Mouse (Mus musculus) neural tube, embryonic 15.5 days (tissue): ENCODE measurements at regions not wholly inside any gene's neighbourhood (a gene's known extent, or its start where the extent isn't known, plus 50 kb on each side); places are given as distances from the start of the nearest gene placed in this dataset.

Source experiments
- ATAC-seq: fragments of 200-750 bp; cut with Nextera tagmentation; 2 replicates; pipeline ENCODE4 v1.8.0; 2017; ENCODE audit warnings: mild to moderate bottlenecking, moderate TSS enrichment, moderate library complexity; ENCODE audit not compliant: low FRiP score
- H3K27ac ChIP-seq: fragments of 300-500 bp; sonication (generic); replicated peaks from 2 replicates; pipeline ENCODE4 v1.5.1; 2015; ENCODE audit warnings: mild to moderate bottlenecking, inconsistent platforms
- H3K27me3 ChIP-seq: fragments of 300-500 bp; sonication (generic); replicated peaks from 2 replicates; pipeline ENCODE4 v1.6.1; 2015; ENCODE audit warnings: inconsistent platforms
- H3K36me3 ChIP-seq: fragments of 300-500 bp; sonication (generic); 2 replicates; pipeline ENCODE4 v1.6.1; 2015; ENCODE audit warnings: inconsistent platforms
- H3K4me1 ChIP-seq: fragments of 300-500 bp; sonication (generic); 2 replicates; pipeline ENCODE4 v1.6.1; 2015; ENCODE audit warnings: inconsistent platforms
- H3K4me2 ChIP-seq: fragments of 300-500 bp; sonication (generic); 2 replicates; pipeline ENCODE4 v1.6.1; 2015; ENCODE audit warnings: inconsistent platforms, mild to moderate bottlenecking, moderate library complexity
- H3K4me3 ChIP-seq: fragments of 300-500 bp; sonication (generic); replicated peaks from 2 replicates; pipeline ENCODE4 v1.5.1; 2015; ENCODE audit warnings: mild to moderate bottlenecking, inconsistent platforms
- H3K9ac ChIP-seq: fragments of 300-500 bp; sonication (generic); replicated peaks from 2 replicates; pipeline ENCODE4 v1.6.1; 2015; ENCODE audit warnings: mild to moderate bottlenecking, inconsistent platforms
- H3K9me3 ChIP-seq: fragments of 300-500 bp; sonication (generic); replicated peaks from 2 replicates; pipeline ENCODE4 v1.6.1; 2016; ENCODE audit warnings: inconsistent platforms
- WGBS: fragments of 180-500 bp; shearing (Covaris S2); methylation state at CpG from one replicate; pipeline ENCODE4 v1.1.7; 2015; ENCODE audit warnings: mixed read lengths; 5-methylcytosine and 5-hydroxymethylcytosine counted together

DNA sequence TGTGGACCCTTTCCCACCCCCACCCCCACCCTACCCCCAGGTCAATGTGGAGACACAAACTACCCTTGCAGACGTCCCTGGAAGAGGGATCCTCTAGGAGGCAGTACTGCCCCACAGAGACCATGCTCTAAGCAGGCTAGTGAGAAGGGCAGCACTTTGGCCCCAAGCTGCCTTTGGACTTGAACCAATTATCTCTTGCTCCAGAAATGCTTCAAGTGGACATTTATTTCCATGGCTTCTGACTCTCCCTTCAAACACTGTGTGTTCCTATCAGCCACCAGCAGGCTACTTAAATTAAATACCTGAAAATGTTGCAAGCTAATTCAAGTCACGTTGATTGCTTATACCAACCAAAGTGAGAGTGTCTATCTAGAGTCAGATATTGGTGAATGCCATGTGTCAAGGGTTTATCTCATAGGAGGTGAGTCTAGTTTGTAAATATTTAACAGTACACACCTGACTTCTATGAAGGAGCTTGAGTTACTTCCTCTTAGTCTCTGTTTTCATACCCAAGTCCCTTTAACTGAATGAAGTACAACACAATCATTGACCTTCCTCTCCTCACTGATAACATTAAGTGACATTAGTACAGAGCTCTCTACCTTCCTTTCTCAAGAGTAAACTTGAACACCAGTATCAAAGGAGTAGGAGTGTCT lies 435.7 kb downstream of the Efnb2 start:
- Histone ChIP-seq H3K9ac (no peak overlapping the region), H3K27me3 (no peaks in the 10 kb centered on the region), H3K4me1 (no peaks in the 10 kb centered on the region), H3K9me3 (no peaks in the 10 kb centered on the region), H3K4me2 (no peak overlapping the region), H3K27ac (no peak overlapping the region), H3K36me3 (no peaks in the 10 kb centered on the region), H3K4me3 (no peak overlapping the region)
- 70% methylated on average over 2 of the region's 2 CpGs for WGBS
- ATAC-seq = no peak

DNA sequence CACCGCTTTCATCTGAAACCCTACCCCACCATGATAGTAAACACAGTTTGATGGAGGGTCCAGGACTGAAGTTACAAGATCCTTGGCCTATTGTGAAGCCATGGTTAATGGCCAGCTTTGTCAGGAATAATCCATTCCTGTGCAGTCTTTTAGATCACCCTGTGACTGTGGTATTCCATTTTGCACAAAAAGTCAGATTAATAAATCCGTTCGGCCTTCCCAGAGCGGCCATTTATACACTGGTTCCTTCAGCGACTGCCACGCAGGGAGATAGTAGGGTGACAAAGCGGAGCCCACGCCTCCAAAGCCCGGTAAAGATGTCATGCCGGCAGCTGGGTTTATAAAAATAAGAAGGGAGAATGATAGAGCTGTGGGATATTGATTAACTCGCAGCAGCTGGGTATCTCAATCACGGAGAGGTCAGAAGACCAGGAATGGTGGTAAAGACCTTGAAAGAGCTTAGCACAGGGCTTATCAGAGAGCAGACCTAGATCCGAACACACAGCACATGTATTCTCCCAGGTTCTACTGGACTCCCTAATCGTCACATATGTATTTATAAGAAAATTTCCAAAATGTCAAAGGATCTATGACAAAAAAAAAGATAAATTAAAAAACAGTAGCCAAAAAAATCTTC lies 440.5 kb downstream of the Efnb2 start:
- H3K9ac ChIP-seq = no peak overlapping the region
- no peaks in the 10 kb centered on the region for H3K4me1 ChIP-seq
- no peak for ATAC-seq
- no peaks in the 10 kb centered on the region for H3K27me3 ChIP-seq
- no peak overlapping the region for H3K27ac ChIP-seq
- no peaks in the 10 kb centered on the region for H3K9me3 ChIP-seq
- no peak overlapping the region; the same call in 1 of the 2 replicates for H3K4me2 ChIP-seq
- no peak overlapping the region for H3K4me3 ChIP-seq
- 34% methylated on average over 14 of the region's 14 CpGs for WGBS
- H3K36me3 ChIP-seq = no peaks in the 10 kb centered on the region

- no peak for ATAC-seq
- H3K4me3 ChIP-seq = no peak overlapping the region
These were observed 441.2 kb downstream of the Efnb2 start for GRCm38 (mm10) chr8:8219701-8220394.

GRCm38 (mm10) chr8:8193036-8193435 lies 468.0 kb downstream of the Efnb2 start:
- 73% methylated on average over 3 of the region's 3 CpGs for WGBS
- no peaks in the 10 kb centered on the region for H3K9me3 ChIP-seq
- no peaks in the 10 kb centered on the region for H3K27me3 ChIP-seq
- no peak for ATAC-seq
- H3K4me1 ChIP-seq = no peaks in the 10 kb centered on the region
- H3K4me3 ChIP-seq = no peak overlapping the region
- no peaks in the 10 kb centered on the region for H3K36me3 ChIP-seq
- no peak overlapping the region for H3K9ac ChIP-seq
- H3K27ac ChIP-seq = no peak overlapping the region
- no peak overlapping the region for H3K4me2 ChIP-seq

More at GRCm38 (mm10) chr8:8219701-8220394, 441.2 kb downstream of the Efnb2 start:
- no peaks in the 10 kb centered on the region for H3K27me3 ChIP-seq
- WGBS = 35% methylated on average over 12 of the region's 12 CpGs
- H3K4me1 ChIP-seq = no peaks in the 10 kb centered on the region
- peak overlapping the region; percentile 23 for H3K4me2 ChIP-seq
- H3K36me3 ChIP-seq = no peaks in the 10 kb centered on the region
- H3K27ac ChIP-seq = no peak overlapping the region
- H3K9me3 ChIP-seq = no peaks in the 10 kb centered on the region
- no peak overlapping the region for H3K9ac ChIP-seq

GRCm38 (mm10) chr8:8186046-8186445 lies 475.0 kb downstream of the Efnb2 start:
- H3K4me1 ChIP-seq = no peaks in the 10 kb centered on the region
- H3K4me2 ChIP-seq = no peak overlapping the region
- H3K36me3 ChIP-seq = no peaks in the 10 kb centered on the region
- H3K4me3 ChIP-seq = no peak overlapping the region
- 47% methylated on average over 3 of the region's 3 CpGs for WGBS
- H3K27ac ChIP-seq = no peak overlapping the region
- no peak for ATAC-seq
- H3K9me3 ChIP-seq = no peaks in the 10 kb centered on the region
- H3K9ac ChIP-seq = no peak overlapping the region
- H3K27me3 ChIP-seq = no peaks in the 10 kb centered on the region

DNA sequence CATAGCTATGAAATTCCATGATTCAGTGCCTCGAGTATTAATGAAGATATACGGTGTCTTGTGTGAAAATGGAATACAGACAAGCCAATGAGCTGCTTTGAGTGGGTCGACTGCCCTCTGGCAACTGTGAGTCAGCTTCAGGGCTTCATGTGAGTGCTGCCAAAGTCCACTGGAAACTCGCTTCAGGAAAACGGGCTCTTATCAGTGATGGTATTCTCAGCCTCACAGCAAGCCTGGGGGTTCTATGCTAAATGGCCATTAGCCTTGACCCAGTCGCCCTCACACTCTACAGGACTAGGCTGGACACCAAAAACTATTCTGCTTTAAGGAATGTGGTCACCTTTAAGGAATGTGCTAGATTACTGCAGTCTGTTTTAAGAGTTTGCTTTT lies 477.8 kb downstream of the Efnb2 start:
- H3K9me3 ChIP-seq = no peaks in the 10 kb centered on the region
- no peak overlapping the region for H3K27ac ChIP-seq
- no peaks in the 10 kb centered on the region for H3K27me3 ChIP-seq
- 49% methylated on average over 6 of the region's 6 CpGs for WGBS
- H3K4me1 ChIP-seq = no peaks in the 10 kb centered on the region
- H3K36me3 ChIP-seq = no peaks in the 10 kb centered on the region
- H3K4me3 ChIP-seq = no peak overlapping the region
- H3K9ac ChIP-seq = no peak overlapping the region
- H3K4me2 ChIP-seq = no peak overlapping the region
- no peak for ATAC-seq

GRCm38 (mm10) chr8:8182616-8183232 lies 478.3 kb downstream of the Efnb2 start:
- no peak for ATAC-seq
- Histone ChIP-seq H3K9ac (no peak overlapping the region), H3K27me3 (no peaks in the 10 kb centered on the region), H3K4me1 (no peaks in the 10 kb centered on the region), H3K9me3 (no peaks in the 10 kb centered on the region), H3K4me3 (no peak overlapping the region), H3K27ac (no peak overlapping the region), H3K36me3 (no peaks in the 10 kb centered on the region), H3K4me2 (no peak overlapping the region)
- WGBS = 13% methylated on average over 4 of the region's 4 CpGs

DNA sequence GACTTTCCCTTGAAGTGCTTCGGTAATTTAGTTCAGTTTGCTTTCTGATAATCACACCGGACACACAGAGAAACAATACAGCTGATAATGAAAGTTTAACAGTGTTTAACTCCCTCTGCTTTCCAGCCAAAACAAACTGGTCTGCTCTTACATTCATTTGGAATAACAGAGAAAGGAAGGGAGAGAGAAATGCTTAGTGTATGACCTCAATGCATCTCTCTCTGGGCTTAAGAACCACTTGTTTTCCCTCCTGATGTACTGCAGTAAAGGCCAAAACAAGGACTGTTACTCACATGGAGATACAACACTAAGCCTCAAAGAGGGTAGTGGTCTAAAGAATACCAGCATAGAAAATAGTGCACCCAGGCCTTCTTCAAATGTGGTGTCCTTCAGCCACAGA lies 478.9 kb downstream of the Efnb2 start:
- Histone ChIP-seq H3K9me3 (no peaks in the 10 kb centered on the region), H3K27ac (no peak overlapping the region), H3K4me1 (no peaks in the 10 kb centered on the region), H3K9ac (no peak overlapping the region), H3K27me3 (no peaks in the 10 kb centered on the region), H3K36me3 (no peaks in the 10 kb centered on the region), H3K4me3 (no peak overlapping the region), H3K4me2 (no peak overlapping the region)
- ATAC-seq = no peak
- WGBS = 77% methylated on average over 2 of the region's 2 CpGs

DNA sequence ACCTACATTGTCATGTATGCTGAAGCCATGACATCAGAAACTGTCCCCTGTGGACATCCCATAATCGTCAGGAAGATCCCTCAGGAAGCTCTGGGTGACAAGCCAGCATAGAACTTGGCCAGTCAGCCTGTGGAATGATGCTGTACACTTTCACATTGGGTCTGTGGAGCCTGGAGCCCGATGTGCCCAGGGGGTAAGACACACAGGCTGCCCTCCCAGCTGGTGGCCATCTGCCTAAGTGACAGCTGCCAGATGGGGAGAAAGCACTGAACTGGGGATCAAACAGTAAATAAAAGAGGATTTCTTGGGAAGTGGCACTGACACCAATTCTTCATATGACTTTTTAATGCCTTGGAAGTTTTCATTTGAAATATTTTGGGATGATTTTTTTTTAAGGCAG lies 486.8 kb downstream of the Efnb2 start:
- no peak overlapping the region for H3K27ac ChIP-seq
- H3K36me3 ChIP-seq = no peaks in the 10 kb centered on the region
- WGBS = 42% methylated on average over 2 of the region's 2 CpGs
- no peaks in the 10 kb centered on the region for H3K9me3 ChIP-seq
- no peak overlapping the region for H3K4me2 ChIP-seq
- H3K27me3 ChIP-seq = no peaks in the 10 kb centered on the region
- no peak for ATAC-seq
- no peaks in the 10 kb centered on the region for H3K4me1 ChIP-seq
- H3K4me3 ChIP-seq = no peak overlapping the region
- H3K9ac ChIP-seq = no peak overlapping the region

DNA sequence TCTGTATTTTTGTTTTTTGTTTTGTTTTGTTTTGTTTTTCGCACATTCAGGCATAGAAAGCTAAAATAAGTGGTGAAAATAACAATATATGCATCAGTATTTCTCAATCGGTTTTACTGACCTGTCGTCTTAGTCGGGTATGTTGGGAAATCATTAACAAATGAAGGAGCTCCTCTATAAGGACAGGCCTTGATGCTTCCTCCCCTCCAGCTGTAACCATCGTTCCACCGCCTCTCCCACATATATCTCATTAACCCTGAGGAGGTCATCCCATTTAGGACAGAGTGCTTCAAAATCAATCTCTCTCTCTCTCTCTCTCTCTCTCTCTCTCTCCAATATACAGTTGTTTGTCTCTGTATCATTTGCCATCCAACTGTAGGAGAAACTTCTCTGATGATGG lies 492.4 kb downstream of the Efnb2 start:
- no peak overlapping the region for H3K4me3 ChIP-seq
- H3K36me3 ChIP-seq = no peaks in the 10 kb centered on the region
- no peak overlapping the region for H3K9ac ChIP-seq
- no peak overlapping the region for H3K27ac ChIP-seq
- 82% methylated on average over 6 of the region's 6 CpGs for WGBS
- H3K4me1 ChIP-seq = no peaks in the 10 kb centered on the region
- no peak for ATAC-seq
- H3K4me2 ChIP-seq = no peak overlapping the region
- H3K9me3 ChIP-seq = no peaks in the 10 kb centered on the region
- H3K27me3 ChIP-seq = no peaks in the 10 kb centered on the region

DNA sequence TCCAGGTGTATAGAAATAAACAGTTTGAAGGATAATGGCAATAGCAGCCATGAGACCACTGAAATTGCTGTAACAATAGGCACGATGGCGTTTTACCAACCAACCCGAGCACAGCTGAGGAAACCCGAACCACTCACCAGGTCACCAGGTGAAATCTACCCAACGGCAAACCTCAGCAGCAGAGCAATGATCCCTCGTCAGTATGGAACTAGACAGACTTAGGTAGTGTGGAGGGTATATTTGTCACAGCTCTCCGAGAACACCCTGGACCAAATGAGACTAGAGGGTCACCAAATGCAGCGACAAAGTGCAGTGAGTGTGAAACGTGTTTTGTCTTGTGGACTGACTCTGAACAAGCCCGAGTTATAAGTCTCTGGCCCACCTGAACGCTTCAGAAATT lies 492.8 kb downstream of the Efnb2 start:
- H3K4me2 ChIP-seq = no peak overlapping the region
- WGBS = 87% methylated on average over 11 of the region's 11 CpGs
- H3K4me1 ChIP-seq = no peaks in the 10 kb centered on the region
- ATAC-seq = no peak
- H3K27ac ChIP-seq = no peak overlapping the region
- H3K4me3 ChIP-seq = no peak overlapping the region
- H3K27me3 ChIP-seq = no peaks in the 10 kb centered on the region
- no peaks in the 10 kb centered on the region for H3K9me3 ChIP-seq
- no peaks in the 10 kb centered on the region for H3K36me3 ChIP-seq
- no peak overlapping the region for H3K9ac ChIP-seq

GRCm38 (mm10) chr8:8147527-8147926 lies 513.5 kb downstream of the Efnb2 start:
- H3K36me3 ChIP-seq = no peaks in the 10 kb centered on the region
- ATAC-seq = no peak
- H3K27ac ChIP-seq = no peak overlapping the region
- H3K9me3 ChIP-seq = no peaks in the 10 kb centered on the region
- no peak overlapping the region for H3K4me3 ChIP-seq
- no peaks in the 10 kb centered on the region for H3K4me1 ChIP-seq
- no peak overlapping the region for H3K4me2 ChIP-seq
- no peak overlapping the region for H3K9ac ChIP-seq
- no peaks in the 10 kb centered on the region for H3K27me3 ChIP-seq
- WGBS = 96% methylated on average over 5 of the region's 5 CpGs
